Mouse (Mus musculus) kidney, adult 11 months (tissue): ENCODE measurements at regions not wholly inside any gene's neighbourhood (a gene's known extent, or its start where the extent isn't known, plus 50 kb on each side); places are given as distances from the start of the nearest gene placed in this dataset.

Experiments
- DNase-seq: peaks from one replicate; pipeline ENCODE4 v3.0.0; 2022

GRCm38 (mm10) chr13:53553192-53553875 is 80.5 kb upstream of the Msx2 start:
- DNase-seq, result no peak

DNA sequence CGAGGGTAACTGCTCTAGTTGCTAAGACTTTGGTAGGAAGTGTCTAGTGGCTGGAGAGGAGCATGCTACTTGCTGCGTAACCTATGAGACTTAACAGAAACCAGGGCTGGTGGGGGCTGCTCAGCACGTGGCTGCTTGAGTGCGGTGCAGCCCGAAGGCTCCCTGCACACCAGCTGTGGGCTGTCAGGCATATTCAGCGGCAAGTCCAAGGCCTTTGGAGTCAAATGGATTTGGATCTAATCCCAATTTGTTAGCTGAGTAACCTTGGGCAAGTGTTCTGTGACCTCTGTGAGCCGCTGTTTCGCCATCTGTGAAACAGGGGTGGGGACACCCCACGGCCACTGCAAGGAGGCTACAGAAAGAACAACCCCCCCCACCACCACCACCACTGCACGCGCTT is 75.5 kb upstream of the Msx2 start:
- DNase-seq, result peak; percentile 9

- DNase-seq, result no peak
Observed at GRCm38 (mm10) chr13:53543291-53543690, 70.4 kb upstream of the Msx2 start.

DNA sequence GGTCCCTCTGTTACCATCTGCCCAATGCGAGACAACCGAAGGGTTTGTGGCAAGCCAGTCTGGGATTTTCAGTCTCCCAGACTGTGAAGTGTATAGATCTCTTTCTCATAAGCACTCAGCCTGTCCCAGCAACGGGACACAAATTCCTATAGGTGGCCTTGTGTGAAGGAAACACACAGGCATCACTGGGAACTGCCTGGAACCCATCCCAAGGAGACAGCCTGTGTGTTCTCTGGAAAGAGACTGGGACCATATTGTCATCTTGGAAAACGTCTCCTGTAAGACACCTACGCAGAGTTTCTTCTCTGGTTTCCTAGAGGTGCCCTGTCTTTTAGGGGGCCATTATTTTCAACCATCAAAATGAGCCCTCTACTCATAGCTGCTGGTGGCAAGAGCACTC is 66.9 kb upstream of the Msx2 start:
- DNase-seq, result no peak

DNA sequence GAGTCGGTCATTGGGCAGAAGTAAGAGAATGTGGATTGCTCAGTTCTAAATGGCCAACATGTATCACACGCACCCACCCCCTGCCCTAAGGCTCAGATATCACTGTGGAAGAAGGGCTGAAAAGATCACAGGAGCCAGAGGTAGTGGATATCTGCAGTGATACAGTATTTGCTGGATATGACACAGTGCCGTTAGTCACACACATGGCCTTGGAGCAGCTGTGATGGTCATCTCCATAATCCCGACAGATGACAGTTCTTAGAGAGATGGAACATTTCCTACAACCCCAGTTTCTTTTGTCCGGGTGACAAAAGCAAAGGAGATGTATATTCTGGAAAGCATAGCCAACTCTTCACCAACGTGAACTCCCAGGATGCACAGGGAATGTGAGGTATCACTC is 65.1 kb upstream of the Msx2 start:
- DNase-seq, result no peak

DNA sequence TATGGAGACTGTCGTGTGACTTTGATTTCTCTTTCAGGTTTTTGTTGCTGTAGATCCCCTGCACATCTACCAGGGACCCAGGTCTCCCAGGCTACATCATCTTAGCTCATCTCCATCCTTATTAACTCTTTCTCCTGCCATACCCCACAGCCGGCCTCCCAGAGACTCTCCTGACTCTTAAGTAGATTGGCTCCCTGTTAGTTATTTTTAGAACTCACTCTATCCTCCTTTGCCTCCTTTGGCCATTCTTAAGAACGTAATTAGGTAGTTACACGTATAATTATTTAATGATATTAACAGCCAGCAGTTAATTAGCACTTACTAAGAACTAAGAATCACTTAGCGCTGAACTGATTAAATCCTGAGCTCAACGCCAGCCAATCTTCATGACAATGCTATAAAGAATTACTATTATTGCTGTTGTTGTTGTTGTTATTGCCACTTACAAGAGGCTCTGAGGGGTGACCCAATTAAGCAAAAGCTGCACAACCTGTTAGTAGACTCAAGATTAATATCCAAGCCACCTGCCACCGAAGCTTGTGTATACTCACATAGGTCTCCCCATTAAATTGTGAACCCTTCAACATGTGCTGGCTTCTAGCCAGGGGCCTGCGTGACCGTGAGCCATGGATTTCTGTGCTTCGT is 63.0 kb upstream of the Msx2 start:
- DNase-seq, result no peak

DNA sequence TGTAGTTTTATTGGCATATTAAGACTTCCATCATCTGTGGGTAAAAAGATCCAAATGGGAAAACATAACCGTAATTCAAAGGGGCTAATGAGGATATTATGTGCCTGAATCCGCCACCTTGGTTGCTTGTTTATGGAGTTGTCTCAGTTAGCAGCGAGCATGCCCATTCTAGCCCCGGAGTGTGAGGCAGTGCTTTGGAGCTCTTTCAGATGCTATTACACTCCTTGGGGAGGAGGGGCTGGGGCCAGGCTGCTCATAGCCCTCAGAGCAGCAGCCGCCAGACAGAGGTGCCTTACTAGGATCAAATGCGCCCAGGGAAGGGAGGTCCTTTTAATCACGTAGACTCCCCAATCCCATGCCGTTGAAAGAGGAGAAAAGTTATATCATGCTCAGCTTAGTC is 60.9 kb upstream of the Msx2 start:
- no peak for DNase-seq

DNA sequence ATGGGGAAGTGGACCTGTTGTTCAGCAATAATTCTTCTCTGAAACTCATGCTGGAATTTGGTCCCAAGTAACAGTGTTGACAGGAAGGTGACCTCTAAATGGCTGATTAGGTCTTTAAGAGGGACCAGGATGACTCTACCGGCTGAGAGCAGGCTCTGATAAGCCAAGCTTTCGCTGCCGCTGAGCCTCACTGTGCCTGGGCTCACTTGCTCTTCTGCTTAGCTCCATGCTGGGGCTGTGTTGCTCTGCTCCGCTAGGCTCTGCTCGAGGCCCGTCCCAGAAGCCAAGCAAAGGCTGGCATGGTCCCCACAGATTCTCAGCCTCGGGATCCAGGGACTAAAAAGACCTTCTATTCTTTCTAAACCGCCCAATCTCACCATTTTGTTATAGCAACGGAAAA is 54.0 kb upstream of the Msx2 start:
- no peak for DNase-seq

GRCm38 (mm10) chr13:53522807-53523206 is 49.9 kb upstream of the Msx2 start:
- DNase-seq, result no peak
